Mouse (Mus musculus) mouse embryonic stem cell (cell line): Measurements from ENCODE around the gene Ifrd2.
"Not testable (repeated sequence)": the region's sequence is repeated elsewhere in the genome, so short reads cannot be mapped to it uniquely, and the experiment has no call there.

Experiments
- in situ Hi-C, 2 experiments: fragments of 300-500 bp; cut with MboI; formaldehyde crosslinking; loops; 1 replicate in 1 of 2; 3 replicates in 1 of 2; pipeline ENCODE4 v1.14.3; 2019 to 2020; ENCODE audit warnings: low sequenced_read_pairs in 2 of 2, low pct_unique_long_range_greater_than_20kb in 1 of 2, mixed read lengths in 1 of 2; ENCODE audit not compliant: unreplicated experiment in 1 of 2

The Ifrd2 gene

GRCm38 (mm10) chr9:107550491-107551116 is 36.8 kb upstream of the Ifrd2 start:
- in situ Hi-C loops: no loop called here

- in situ Hi-C loops: no loop called here
Measured at GRCm38 (mm10) chr9:107551117-107551889, 36.1 kb upstream of the Ifrd2 start, which contains the start of gene Rassf1. Rassf1 (plus strand) TSS chr9:107551555.

GRCm38 (mm10) chr9:107551890-107552355 is 35.5 kb upstream of the Ifrd2 start:
- in situ Hi-C loops: no loop called here

GRCm38 (mm10) chr9:107552690-107553393 is 34.6 kb upstream of the Ifrd2 start:
- in situ Hi-C loops: no loop called here

GRCm38 (mm10) chr9:107553541-107554318 is 33.7 kb upstream of the Ifrd2 start:
- in situ Hi-C loops: no loop called here

- in situ Hi-C loops: no loop called here
Measured at GRCm38 (mm10) chr9:107554319-107554825, 33.1 kb upstream of the Ifrd2 start.

- in situ Hi-C loops: loop anchor here in 1 of 2 experiments (5.0 kb wide), 1 partner anchor 87 kb away; no protein-coding TSS in a partner anchor
Measured at GRCm38 (mm10) chr9:107555031-107555457, 32.4 kb upstream of the Ifrd2 start.

- in situ Hi-C loops: loop anchor here in 1 of 2 experiments (5.0 kb wide), 1 partner anchor 87 kb away; no protein-coding TSS in a partner anchor
Measured at GRCm38 (mm10) chr9:107555701-107556100, 31.7 kb upstream of the Ifrd2 start.

GRCm38 (mm10) chr9:107556346-107556745 is 31.1 kb upstream of the Ifrd2 start:
- in situ Hi-C loops: loop anchor here in 1 of 2 experiments (5.0 kb wide), 1 partner anchor 86 kb away; no protein-coding TSS in a partner anchor

GRCm38 (mm10) chr9:107563029-107563581 is 24.3 kb upstream of the Ifrd2 start, which contains the start of gene Tusc2:
Tusc2 (plus strand) TSS chr9:107563255.
- in situ Hi-C loops: no loop called here

GRCm38 (mm10) chr9:107565556-107565955 is 21.9 kb upstream of the Ifrd2 start:
- in situ Hi-C loops: not testable (repeated sequence)

GRCm38 (mm10) chr9:107566041-107566709 is 21.3 kb upstream of the Ifrd2 start:
- in situ Hi-C loops: no loop called here

- in situ Hi-C loops: no loop called here
Measured at GRCm38 (mm10) chr9:107566855-107567254, 20.6 kb upstream of the Ifrd2 start.

GRCm38 (mm10) chr9:107567702-107568319 is 19.6 kb upstream of the Ifrd2 start, which contains the start of gene Hyal2:
Hyal2 (plus strand) TSS chr9:107567945.
- in situ Hi-C loops: no loop called here

GRCm38 (mm10) chr9:107568331-107569261 is 18.8 kb upstream of the Ifrd2 start:
- in situ Hi-C loops: no loop called here

GRCm38 (mm10) chr9:107569270-107569669 is 18.2 kb upstream of the Ifrd2 start:
- in situ Hi-C loops: no loop called here
